Mouse (Mus musculus) limb, embryonic 15.5 days (tissue): ENCODE data around the gene Ctsk. TPM values are rescaled to one million over a fixed set of nuclear protein-coding genes. Genes with fewer than 3 reads are reported as not detected.

ENCODE experiments used
- polyA plus RNA-seq: library from polyadenylated mRNA; unstranded; fragments of >200 nt; fragmentation: Nextera tagmentation; extraction: Ambion mirVana; gene quantifications from 2 replicates; pipeline ENCODE4 v1.2.1, GENCODE M21; 2015

Gene Ctsk
- polyA plus RNA-seq, 1 experiment from 2014 or later, result 97.6 TPM

Other genes starting within 250 kb of the Ctsk start
- 15.6 and 17.2 TPM in 2 replicates for gene Bnipl, start 248.1 kb upstream of the Ctsk start, polyA plus RNA-seq
- 49.8 and 53.1 TPM in 2 replicates for gene Mindy1, start 217.9 kb upstream of the Ctsk start, polyA plus RNA-seq
- gene Prune1, start 217.2 kb upstream of the Ctsk start, polyA plus RNA-seq, result 22.7 and 31.6 TPM in 2 replicates
- 12.5 and 15.1 TPM in 2 replicates for gene Anxa9, start 192.1 kb upstream of the Ctsk start, polyA plus RNA-seq
- gene Cers2, start 184.5 kb upstream of the Ctsk start, polyA plus RNA-seq, result 154 and 157 TPM in 2 replicates
- 35.9 and 36.9 TPM in 2 replicates for gene Setdb1, start 142.1 kb upstream of the Ctsk start, polyA plus RNA-seq
- not detected in 2 replicates for gene 4930558C23Rik, start 96.4 kb upstream of the Ctsk start, polyA plus RNA-seq
- gene Arnt, start 64.9 kb upstream of the Ctsk start, polyA plus RNA-seq, result 49.5 and 52.3 TPM in 2 replicates
- 20.9 and 23.8 TPM in 2 replicates for gene Ctss, start 27.5 kb downstream of the Ctsk start, polyA plus RNA-seq
- gene Hormad1, start 60.4 kb downstream of the Ctsk start, polyA plus RNA-seq, result not detected in 2 replicates
- 29.4 and 29.9 TPM in 2 replicates for gene Golph3l, start 89.7 kb downstream of the Ctsk start, polyA plus RNA-seq
- 73.4 and 74.7 TPM in 2 replicates for gene Ensa, start 125.7 kb downstream of the Ctsk start, polyA plus RNA-seq
- gene Mcl1, start 159.5 kb downstream of the Ctsk start, polyA plus RNA-seq, result 35.2 and 46.1 TPM in 2 replicates
- gene Adamtsl4, start 188.7 kb downstream of the Ctsk start, polyA plus RNA-seq, result 5.4 and 11.2 TPM in 2 replicates
- 23.7 and 35.8 TPM in 2 replicates for gene Ecm1, start 240.3 kb downstream of the Ctsk start, polyA plus RNA-seq